ENCODE assay signal across 9 mouse cellular contexts in genomic region chr4:88727324-88727723, GRCm38 (mm10). TPM values are rescaled to one million over a fixed set of nuclear protein-coding genes. Genes with fewer than 3 reads are reported as not detected.
DNase-seq lines count a peak whose midpoint lies in the region; ATAC-seq and TF ChIP-seq lines count a peak whose summit lies in the region.
"Had no signal": no experiment of that assay in that cellular context is flagged by ENCODE, and none has a peak within 500 bp of the region (broad histone marks: within the 10 kb centered on the region; RNA-seq: fewer than 3 reads in every experiment).

No protein-coding gene starts in this region.

- TF ChIP-seq EP300 in heart, postnatal 0 days (IDR thresholded peaks at IDR 0.05; ENCODE audit: low read depth): no peak
- no peak for TF ChIP-seq EP300 in ES-Bruce4 (IDR thresholded peaks at IDR 0.05; ENCODE audit: insufficient read depth, low read depth, low read length)

- ATAC-seq in heart, postnatal 0 days (ENCODE audit: insufficient read depth, low read depth): no peak
- no peak for ATAC-seq in midbrain, embryonic 13.5 days

- H3K27me3 ChIP-seq in heart, postnatal 0 days (ENCODE audit: control insufficient read depth, insufficient read depth, low read length): no peaks in the 10 kb centered on the region
- no peaks in the 10 kb centered on the region for H3K27me3 ChIP-seq in ES-Bruce4 (ENCODE audit: control insufficient read depth, insufficient read depth, low read length, poor library complexity, severe bottlenecking)
- no peaks in the 10 kb centered on the region for H3K27me3 ChIP-seq in embryonic facial prominence, embryonic 10.5 days (replicated peaks; ENCODE audit: low read depth, poor library complexity, severe bottlenecking)
- H3K27me3 ChIP-seq in midbrain, embryonic 13.5 days: no peaks in the 10 kb centered on the region
- H3K27me3 ChIP-seq: hindbrain, embryonic 15.5 days had no signal

- H3K9me3 ChIP-seq in heart, postnatal 0 days (replicated peaks; ENCODE audit: control insufficient read depth, low read length): no peaks in the 10 kb centered on the region
- H3K9me3 ChIP-seq in ES-Bruce4 (replicated peaks; ENCODE audit: control insufficient read depth, insufficient read depth, low read length, poor library complexity, severe bottlenecking): no peaks in the 10 kb centered on the region; the same call in 1 of the 2 replicates
- no peaks in the 10 kb centered on the region for H3K9me3 ChIP-seq in embryonic facial prominence, embryonic 10.5 days
- H3K9me3 ChIP-seq in midbrain, embryonic 13.5 days: no peaks in the 10 kb centered on the region
- H3K9me3 ChIP-seq: hindbrain, embryonic 15.5 days had no signal

- no peak for TF ChIP-seq POLR2A in ES-Bruce4 (IDR thresholded peaks at IDR 0.05; ENCODE audit: insufficient read depth, low read length)

- no peak overlapping the region for H3K9ac ChIP-seq in heart, postnatal 0 days (replicated peaks; ENCODE audit: low read depth, low read length)
- H3K9ac ChIP-seq in ES-Bruce4 (ENCODE audit: low read depth, poor library complexity, severe bottlenecking): no peak overlapping the region
- H3K9ac ChIP-seq in midbrain, embryonic 13.5 days (replicated peaks): no peak overlapping the region
- H3K9ac ChIP-seq: hindbrain, embryonic 15.5 days had no signal

- WGBS in heart, postnatal 0 days: 0% methylated on average over 1 of the region's 1 CpGs
- WGBS in embryonic facial prominence, embryonic 10.5 days: 5% methylated on average over 1 of the region's 1 CpGs
- 3% methylated on average over 1 of the region's 1 CpGs for WGBS in midbrain, embryonic 13.5 days

- intact Hi-C loops in heart, postnatal 25 days (cut with DNase I): no loop called here

- no peak overlapping the region for H3K4me2 ChIP-seq in heart, postnatal 0 days (ENCODE audit: low read depth, low read length)
- H3K4me2 ChIP-seq in midbrain, embryonic 13.5 days (replicated peaks): no peak overlapping the region
- H3K4me2 ChIP-seq: hindbrain, embryonic 15.5 days had no signal

- no peaks in the 10 kb centered on the region for H3K4me1 ChIP-seq in heart, postnatal 0 days (ENCODE audit: control insufficient read depth, insufficient read depth)
- no peaks in the 10 kb centered on the region for H3K4me1 ChIP-seq in ES-Bruce4 (ENCODE audit: control insufficient read depth, insufficient read depth, low read length)
- no peaks in the 10 kb centered on the region for H3K4me1 ChIP-seq in embryonic facial prominence, embryonic 10.5 days
- no peaks in the 10 kb centered on the region for H3K4me1 ChIP-seq in midbrain, embryonic 13.5 days (replicated peaks)
- H3K4me1 ChIP-seq: hindbrain, embryonic 15.5 days had no signal

- H3K4me3 ChIP-seq in heart, postnatal 0 days (ENCODE audit: low read depth, low read length): no peak overlapping the region
- H3K4me3 ChIP-seq in ES-Bruce4 (ENCODE audit: low read depth, low read length): no peak overlapping the region
- no peak overlapping the region for H3K4me3 ChIP-seq in embryonic facial prominence, embryonic 10.5 days
- no peak overlapping the region for H3K4me3 ChIP-seq in midbrain, embryonic 13.5 days (replicated peaks)
- H3K4me3 ChIP-seq: hindbrain, embryonic 15.5 days had no signal

- peak; percentile 76 for TF ChIP-seq CTCF in heart, postnatal 0 days (IDR thresholded peaks at IDR 0.05; ENCODE audit: low read depth)
- TF ChIP-seq CTCF in ES-Bruce4 (IDR thresholded peaks at IDR 0.05; ENCODE audit: low read depth, low read length): peak; percentile 20

- peak; percentile 49 for DNase-seq in heart, postnatal 0 days (ENCODE audit: low spot score)
- DNase-seq in heart, postnatal 25 days (ENCODE audit: low spot score): no peak
- DNase-seq in embryonic facial prominence, embryonic 10.5 days (ENCODE audit: low spot score): peak; percentile 25
- peak; percentile 31 to 46 for DNase-seq in lung, adult 18-20 months
- peak; percentile 58 for DNase-seq in thymus, postnatal 25 days
- DNase-seq in cerebellum, adult 18-20 months: no peak

- H3K36me3 ChIP-seq in heart, postnatal 0 days (replicated peaks; ENCODE audit: control insufficient read depth, insufficient read depth, low read length): no peaks in the 10 kb centered on the region
- H3K36me3 ChIP-seq in ES-Bruce4 (ENCODE audit: control insufficient read depth, insufficient read depth, low read length, poor library complexity, severe bottlenecking): no peaks in the 10 kb centered on the region
- no peaks in the 10 kb centered on the region for H3K36me3 ChIP-seq in embryonic facial prominence, embryonic 10.5 days (replicated peaks)
- no peaks in the 10 kb centered on the region for H3K36me3 ChIP-seq in midbrain, embryonic 13.5 days
- H3K36me3 ChIP-seq: hindbrain, embryonic 15.5 days had no signal

- H3K27ac ChIP-seq in heart, postnatal 0 days (ENCODE audit: low read depth): no peak overlapping the region
- no peak overlapping the region for H3K27ac ChIP-seq in ES-Bruce4 (ENCODE audit: insufficient read depth, low read length)
- H3K27ac ChIP-seq in embryonic facial prominence, embryonic 10.5 days (replicated peaks): no peak overlapping the region
- no peak overlapping the region for H3K27ac ChIP-seq in midbrain, embryonic 13.5 days
- H3K27ac ChIP-seq: hindbrain, embryonic 15.5 days had no signal

RNA-seq across cellular contexts. Expression of gene Klhl9, which starts 5.1 kb away (rescaled TPM):
- total RNA-seq in heart, postnatal 0 days (2014; rRNA removed; ENCODE audit: low replicate concordance): 115 and 134 TPM in 2 replicates
- 65.9 and 66.7 TPM in 2 replicates for polyA plus RNA-seq in heart, postnatal 0 days (2015; fragmentation: Nextera tagmentation; extraction: Ambion mirVana)
- total RNA-seq in heart, postnatal 25 days (2021): 10 to 100 TPM; 67.0 to 74.9 TPM
- 79.5 and 83.1 TPM in 2 replicates for polyA plus RNA-seq in ES-Bruce4 (2011; ENCODE audit: insufficient read depth, insufficient read length, low read depth, missing spikeins)
- 100 and 110 TPM in 2 replicates for polyA plus RNA-seq in embryonic facial prominence, embryonic 10.5 days (2016; fragmentation: Nextera tagmentation; extraction: Ambion mirVana)
- polyA plus RNA-seq in midbrain, embryonic 13.5 days (2015; fragmentation: Nextera tagmentation; extraction: Ambion mirVana): 132 and 146 TPM in 2 replicates

RNA-seq across cellular contexts. Expression of gene Gm26566, which starts 5.7 kb away (rescaled TPM):
- total RNA-seq in heart, postnatal 0 days (2014; rRNA removed; ENCODE audit: low replicate concordance): 0.69 and 0.81 TPM in 2 replicates
- polyA plus RNA-seq in heart, postnatal 0 days (2015; fragmentation: Nextera tagmentation; extraction: Ambion mirVana): 0.52 and 0.66 TPM in 2 replicates
- total RNA-seq in heart, postnatal 25 days (2021): under 1 TPM; 0.50 to 0.57 TPM
- not detected in 2 replicates for polyA plus RNA-seq in ES-Bruce4 (2011; ENCODE audit: insufficient read depth, insufficient read length, low read depth, missing spikeins)
- polyA plus RNA-seq in embryonic facial prominence, embryonic 10.5 days (2016; fragmentation: Nextera tagmentation; extraction: Ambion mirVana): 0.80 and 0.90 TPM in 2 replicates
- 1.6 and 1.7 TPM in 2 replicates for polyA plus RNA-seq in midbrain, embryonic 13.5 days (2015; fragmentation: Nextera tagmentation; extraction: Ambion mirVana)

RNA-seq across cellular contexts. Expression of gene Gm13271, which starts 27.3 kb away (rescaled TPM):
- not detected in 2 replicates for total RNA-seq in heart, postnatal 0 days (2014; rRNA removed; ENCODE audit: low replicate concordance)
- polyA plus RNA-seq in heart, postnatal 0 days (2015; fragmentation: Nextera tagmentation; extraction: Ambion mirVana): not detected in 2 replicates
- total RNA-seq in heart, postnatal 25 days (2021): not detected
- not detected in 2 replicates for polyA plus RNA-seq in ES-Bruce4 (2011; ENCODE audit: insufficient read depth, insufficient read length, low read depth, missing spikeins)
- not detected in 2 replicates for polyA plus RNA-seq in embryonic facial prominence, embryonic 10.5 days (2016; fragmentation: Nextera tagmentation; extraction: Ambion mirVana)
- polyA plus RNA-seq in midbrain, embryonic 13.5 days (2015; fragmentation: Nextera tagmentation; extraction: Ambion mirVana): not detected in 2 replicates
- polyA plus RNA-seq: hindbrain, embryonic 15.5 days had no signal

RNA-seq across cellular contexts. Expression of gene Gm13283, which starts 32.6 kb away (rescaled TPM):
- not detected in 2 replicates for total RNA-seq in heart, postnatal 0 days (2014; rRNA removed; ENCODE audit: low replicate concordance)
- polyA plus RNA-seq in heart, postnatal 0 days (2015; fragmentation: Nextera tagmentation; extraction: Ambion mirVana): 0.25 and 0.46 TPM in 2 replicates
- not detected for total RNA-seq in heart, postnatal 25 days (2021)
- not detected in 2 replicates for polyA plus RNA-seq in ES-Bruce4 (2011; ENCODE audit: insufficient read depth, insufficient read length, low read depth, missing spikeins)
- polyA plus RNA-seq in embryonic facial prominence, embryonic 10.5 days (2016; fragmentation: Nextera tagmentation; extraction: Ambion mirVana): 0.14 and 0.20 TPM in 2 replicates
- not detected in 2 replicates for polyA plus RNA-seq in midbrain, embryonic 13.5 days (2015; fragmentation: Nextera tagmentation; extraction: Ambion mirVana)

RNA-seq across cellular contexts. Expression of gene Ifnab, which starts 36.2 kb away (rescaled TPM):
- not detected in 2 replicates for total RNA-seq in heart, postnatal 0 days (2014; rRNA removed; ENCODE audit: low replicate concordance)
- polyA plus RNA-seq in heart, postnatal 0 days (2015; fragmentation: Nextera tagmentation; extraction: Ambion mirVana): not detected in 2 replicates
- total RNA-seq in heart, postnatal 25 days (2021): not detected
- polyA plus RNA-seq in ES-Bruce4 (2011; ENCODE audit: insufficient read depth, insufficient read length, low read depth, missing spikeins): not detected in 2 replicates
- not detected in 2 replicates for polyA plus RNA-seq in embryonic facial prominence, embryonic 10.5 days (2016; fragmentation: Nextera tagmentation; extraction: Ambion mirVana)
- not detected in 2 replicates for polyA plus RNA-seq in midbrain, embryonic 13.5 days (2015; fragmentation: Nextera tagmentation; extraction: Ambion mirVana)
- polyA plus RNA-seq: hindbrain, embryonic 15.5 days had no signal

Comparison
In these comparisons a context has a peak if more than half of its experiments do, and no peak if none do; other contexts are left out.
1. DNase-seq: peak in heart, postnatal 0 days (single experiment), embryonic facial prominence, embryonic 10.5 days (single experiment), lung, adult 18-20 months (2 of 2) and thymus, postnatal 25 days (single experiment); none in heart, postnatal 25 days (single experiment) and cerebellum, adult 18-20 months (0 of 2).